Mouse (Mus musculus) testis, adult 2 months (tissue): ENCODE data around the gene Cklf.
"Not testable (repeated sequence)": the region's sequence is repeated elsewhere in the genome, so short reads cannot be mapped to it uniquely, and the experiment has no call there.

Source experiments
- CTCF ChIP-seq: fragments of 200-500 bp; IDR thresholded peaks from 2 replicates; pipeline ENCODE4 v1.5.1; 2012; ENCODE audit warnings: low read depth, mild to moderate bottlenecking, inconsistent platforms, low read length, moderate library complexity; ENCODE audit not compliant: control insufficient read depth, insufficient read depth, insufficient replicate concordance
- POLR2A ChIP-seq: fragments of 200-500 bp; IDR thresholded peaks from 2 replicates; pipeline ENCODE4 v1.6.1; 2012; ENCODE audit warnings: low read depth, mild to moderate bottlenecking, inconsistent platforms, low read length, moderate library complexity; ENCODE audit not compliant: control insufficient read depth

DNA sequence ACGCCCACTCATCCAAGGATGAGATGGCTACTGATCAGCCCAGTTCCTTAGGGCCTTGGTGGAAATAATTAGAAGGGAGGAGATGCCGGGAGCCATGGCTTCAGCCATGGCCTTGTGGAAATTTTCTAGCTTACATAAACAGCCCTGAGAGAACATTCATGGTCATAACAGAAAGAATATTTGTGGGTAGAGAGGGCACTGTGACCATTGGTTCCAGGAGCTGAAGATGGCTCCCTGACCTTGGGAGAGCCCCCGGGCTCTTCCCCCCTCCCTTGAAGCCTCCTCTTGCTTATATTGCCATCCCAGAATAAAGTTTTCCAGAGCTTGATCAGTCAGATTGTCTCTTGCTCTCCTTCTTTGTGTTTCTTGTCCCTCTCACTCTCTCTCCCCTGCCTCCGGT lies 51.9 kb downstream of the Cklf start:
- TF ChIP-seq CTCF, POLR2A: not testable (repeated sequence)
